31 mouse cellular contexts compared by ENCODE assay signal in genomic region chr2:84777706-84778105, GRCm38 (mm10). TPM values are rescaled to one million over a fixed set of nuclear protein-coding genes. Genes with fewer than 3 reads are reported as not detected.
DNase-seq lines count a peak whose midpoint lies in the region; ATAC-seq lines count a peak whose summit lies in the region.
"Had no signal": no experiment of that assay in that cellular context is flagged by ENCODE, and none has a peak within 500 bp of the region (broad histone marks: within the 10 kb centered on the region; RNA-seq: fewer than 3 reads in every experiment).

No protein-coding gene starts in this region.

- H3K4me2 ChIP-seq in hindbrain, embryonic 16.5 days (ENCODE audit: low read length) = no peak overlapping the region
- H3K4me2 ChIP-seq in hindbrain, embryonic 14.5 days (replicated peaks) = no peak overlapping the region
- H3K4me2 ChIP-seq in midbrain, embryonic 11.5 days = no peak overlapping the region
- no peak overlapping the region for H3K4me2 ChIP-seq in midbrain, embryonic 15.5 days
- H3K4me2 ChIP-seq: heart, embryonic 11.5 days; hindbrain, embryonic 13.5 days; limb, embryonic 12.5 days; liver, embryonic 15.5 days; neural tube, embryonic 12.5 days had no signal

- no peak for DNase-seq in hindbrain, embryonic 14.5 days (ENCODE audit: low spot score)
- no peak for DNase-seq in midbrain, embryonic 10.5 days (ENCODE audit: low spot score)
- DNase-seq in midbrain, embryonic 11.5 days (ENCODE audit: low spot score, missing footprints) = no peak
- DNase-seq in lung, postnatal 10 days = peak; percentile 23
- no peak for DNase-seq in testis, postnatal 10 days (ENCODE audit: low spot score)
- DNase-seq: adrenal gland, postnatal 36 days; B cell, adult 2 months; cerebellum, adult 2 months; cerebellum, postnatal 14 days; gastrocnemius, postnatal 25 days; heart, adult 11 months; heart, postnatal 36 days; kidney, adult 2 months; kidney, postnatal 36 days had no signal

- no peak overlapping the region for H3K9ac ChIP-seq in hindbrain, embryonic 16.5 days (ENCODE audit: low read depth, low read length)
- no peak overlapping the region for H3K9ac ChIP-seq in hindbrain, embryonic 14.5 days
- H3K9ac ChIP-seq in midbrain, embryonic 11.5 days (ENCODE audit: low read length) = no peak overlapping the region
- H3K9ac ChIP-seq in midbrain, embryonic 15.5 days = no peak overlapping the region
- H3K9ac ChIP-seq: hindbrain, embryonic 13.5 days; limb, embryonic 12.5 days; liver, embryonic 15.5 days; neural tube, embryonic 12.5 days had no signal

- WGBS in hindbrain, embryonic 16.5 days = 56% methylated on average over 3 of the region's 3 CpGs
- WGBS in hindbrain, embryonic 14.5 days = 49% methylated on average over 3 of the region's 3 CpGs
- 61% methylated on average over 3 of the region's 3 CpGs for WGBS in midbrain, embryonic 10.5 days
- WGBS in midbrain, embryonic 11.5 days = 64% methylated on average over 3 of the region's 3 CpGs
- 57% methylated on average over 3 of the region's 3 CpGs for WGBS in midbrain, embryonic 15.5 days

- H3K9me3 ChIP-seq in hindbrain, embryonic 16.5 days (ENCODE audit: control insufficient read depth, low read length) = no peaks in the 10 kb centered on the region
- H3K9me3 ChIP-seq in hindbrain, embryonic 14.5 days (ENCODE audit: control insufficient read depth, low read length) = no peaks in the 10 kb centered on the region
- no peaks in the 10 kb centered on the region for H3K9me3 ChIP-seq in midbrain, embryonic 10.5 days (replicated peaks)
- H3K9me3 ChIP-seq in midbrain, embryonic 11.5 days (ENCODE audit: control insufficient read depth, low read length) = no peaks in the 10 kb centered on the region
- H3K9me3 ChIP-seq in midbrain, embryonic 15.5 days = no peaks in the 10 kb centered on the region
- H3K9me3 ChIP-seq: hindbrain, embryonic 13.5 days; limb, embryonic 12.5 days; liver, embryonic 15.5 days; neural tube, embryonic 12.5 days had no signal

- peak; percentile 69; the same call in 1 of the 2 replicates for ATAC-seq in hindbrain, embryonic 16.5 days
- ATAC-seq in hindbrain, embryonic 14.5 days (ENCODE audit: low FRiP score) = no peak
- ATAC-seq in midbrain, embryonic 11.5 days (ENCODE audit: low FRiP score) = no peak
- peak; percentile 90 for ATAC-seq in midbrain, embryonic 15.5 days (replicated peaks)
- no peak for ATAC-seq in megakaryocyte, adult 5-6 weeks (ENCODE audit: poor library complexity, severe bottlenecking)

- no peaks in the 10 kb centered on the region for H3K27me3 ChIP-seq in hindbrain, embryonic 16.5 days (replicated peaks; ENCODE audit: control insufficient read depth, insufficient read depth, low read length)
- no peaks in the 10 kb centered on the region for H3K27me3 ChIP-seq in hindbrain, embryonic 14.5 days (ENCODE audit: control insufficient read depth, insufficient read depth, low read length)
- H3K27me3 ChIP-seq in midbrain, embryonic 10.5 days (ENCODE audit: low read depth, poor library complexity, severe bottlenecking) = 0 out of 2 replicates have a peak, but pooled peaks cover 4% of the 10 kb centered on the region
- no peaks in the 10 kb centered on the region for H3K27me3 ChIP-seq in midbrain, embryonic 11.5 days (ENCODE audit: control insufficient read depth, insufficient read depth, low read length)
- H3K27me3 ChIP-seq in midbrain, embryonic 15.5 days (replicated peaks) = no peaks in the 10 kb centered on the region
- H3K27me3 ChIP-seq: hindbrain, embryonic 13.5 days; limb, embryonic 12.5 days; neural tube, embryonic 12.5 days had no signal

- peaks cover 5% of the 10 kb centered on the region for H3K4me1 ChIP-seq in hindbrain, embryonic 16.5 days (ENCODE audit: control insufficient read depth, insufficient read depth, low read depth, low read length)
- peaks cover 8% of the 10 kb centered on the region for H3K4me1 ChIP-seq in hindbrain, embryonic 14.5 days (replicated peaks; ENCODE audit: control insufficient read depth, insufficient read depth, low read length)
- peaks cover 34% of the 10 kb centered on the region for H3K4me1 ChIP-seq in midbrain, embryonic 10.5 days
- peaks cover 9% of the 10 kb centered on the region for H3K4me1 ChIP-seq in midbrain, embryonic 11.5 days (ENCODE audit: control insufficient read depth, insufficient read depth, low read length)
- peaks cover 11% of the 10 kb centered on the region for H3K4me1 ChIP-seq in midbrain, embryonic 15.5 days
- H3K4me1 ChIP-seq: liver, embryonic 15.5 days had no signal

- no peaks in the 10 kb centered on the region for H3K36me3 ChIP-seq in hindbrain, embryonic 16.5 days (ENCODE audit: control insufficient read depth, insufficient read depth, low read length)
- no peaks in the 10 kb centered on the region for H3K36me3 ChIP-seq in hindbrain, embryonic 14.5 days (replicated peaks; ENCODE audit: control insufficient read depth, insufficient read depth)
- no peaks in the 10 kb centered on the region for H3K36me3 ChIP-seq in midbrain, embryonic 10.5 days
- no peaks in the 10 kb centered on the region for H3K36me3 ChIP-seq in midbrain, embryonic 11.5 days (ENCODE audit: control insufficient read depth, insufficient read depth, low read length)
- no peaks in the 10 kb centered on the region for H3K36me3 ChIP-seq in midbrain, embryonic 15.5 days (replicated peaks)
- H3K36me3 ChIP-seq: hindbrain, embryonic 13.5 days; limb, embryonic 12.5 days; liver, embryonic 15.5 days; neural tube, embryonic 12.5 days had no signal

- H3K27ac ChIP-seq in hindbrain, embryonic 16.5 days (ENCODE audit: low read depth, low read length) = peak overlapping the region; percentile 48
- no peak overlapping the region for H3K27ac ChIP-seq in hindbrain, embryonic 14.5 days
- peak overlapping the region; percentile 46 for H3K27ac ChIP-seq in midbrain, embryonic 10.5 days (replicated peaks)
- H3K27ac ChIP-seq in midbrain, embryonic 11.5 days (ENCODE audit: low read depth, low read length) = no peak overlapping the region
- H3K27ac ChIP-seq in midbrain, embryonic 15.5 days = peak overlapping the region; percentile 70
- H3K27ac ChIP-seq: hindbrain, embryonic 13.5 days; layer of hippocampus, adult 2 months; left cerebral cortex, adult 2 months; limb, embryonic 12.5 days; liver, embryonic 15.5 days; macrophage; neural tube, embryonic 12.5 days had no signal

- no peak overlapping the region for H3K4me3 ChIP-seq in hindbrain, embryonic 16.5 days (ENCODE audit: low read length)
- no peak overlapping the region for H3K4me3 ChIP-seq in hindbrain, embryonic 14.5 days (replicated peaks; ENCODE audit: low read length)
- H3K4me3 ChIP-seq in midbrain, embryonic 10.5 days = no peak overlapping the region
- H3K4me3 ChIP-seq in midbrain, embryonic 11.5 days (ENCODE audit: low read depth, low read length) = no peak overlapping the region
- no peak overlapping the region for H3K4me3 ChIP-seq in midbrain, embryonic 15.5 days
- H3K4me3 ChIP-seq: hindbrain, embryonic 13.5 days; layer of hippocampus, adult 2 months; left cerebral cortex, adult 2 months; limb, embryonic 12.5 days; liver, embryonic 15.5 days; neural tube, embryonic 12.5 days had no signal

RNA-seq across cellular contexts. Expression of gene Serping1, which starts 2.5 kb away (rescaled TPM):
- 40.8 and 42.3 TPM in 2 replicates for polyA plus RNA-seq in hindbrain, embryonic 16.5 days (2015; fragmentation: Nextera tagmentation; extraction: Ambion mirVana)
- 36.2 and 36.3 TPM in 2 replicates for polyA plus RNA-seq in hindbrain, embryonic 14.5 days (2014; fragmentation: Nextera tagmentation; extraction: Ambion mirVana)
- 27.6 and 35.8 TPM in 2 replicates for polyA plus RNA-seq in midbrain, embryonic 10.5 days (2016; fragmentation: Nextera tagmentation; extraction: Ambion mirVana)
- 37.0 and 39.2 TPM in 2 replicates for polyA plus RNA-seq in midbrain, embryonic 11.5 days (2014; fragmentation: Nextera tagmentation; extraction: Ambion mirVana)
- polyA plus RNA-seq in midbrain, embryonic 15.5 days (2015; fragmentation: Nextera tagmentation; extraction: Ambion mirVana) = 32.9 and 37.0 TPM in 2 replicates
- 1.5 and 2.1 TPM in 2 replicates for total RNA-seq in megakaryocyte, adult 5-6 weeks (2015)
- total RNA-seq in megakaryocyte, adult 5-6 weeks (2017) = 0.94 and 2.2 TPM in 2 replicates

RNA-seq across cellular contexts. Expression of gene Ube2l6, which starts 20.9 kb away (rescaled TPM):
- 26.1 and 27.8 TPM in 2 replicates for polyA plus RNA-seq in hindbrain, embryonic 16.5 days (2015; fragmentation: Nextera tagmentation; extraction: Ambion mirVana)
- polyA plus RNA-seq in hindbrain, embryonic 14.5 days (2014; fragmentation: Nextera tagmentation; extraction: Ambion mirVana) = 18.6 and 24.0 TPM in 2 replicates
- 33.0 and 34.5 TPM in 2 replicates for polyA plus RNA-seq in midbrain, embryonic 10.5 days (2016; fragmentation: Nextera tagmentation; extraction: Ambion mirVana)
- polyA plus RNA-seq in midbrain, embryonic 11.5 days (2014; fragmentation: Nextera tagmentation; extraction: Ambion mirVana) = 39.4 and 39.5 TPM in 2 replicates
- 21.6 and 25.7 TPM in 2 replicates for polyA plus RNA-seq in midbrain, embryonic 15.5 days (2015; fragmentation: Nextera tagmentation; extraction: Ambion mirVana)
- 23.7 and 27.7 TPM in 2 replicates for total RNA-seq in megakaryocyte, adult 5-6 weeks (2015)
- 25.2 and 31.5 TPM in 2 replicates for total RNA-seq in megakaryocyte, adult 5-6 weeks (2017)

RNA-seq across cellular contexts. Expression of gene Gm19426, which starts 34.3 kb away (rescaled TPM):
- 4.9 and 6.7 TPM in 2 replicates for polyA plus RNA-seq in hindbrain, embryonic 16.5 days (2015; fragmentation: Nextera tagmentation; extraction: Ambion mirVana)
- 2.9 and 3.4 TPM in 2 replicates for polyA plus RNA-seq in hindbrain, embryonic 14.5 days (2014; fragmentation: Nextera tagmentation; extraction: Ambion mirVana)
- polyA plus RNA-seq in midbrain, embryonic 10.5 days (2016; fragmentation: Nextera tagmentation; extraction: Ambion mirVana) = 9.0 and 10.8 TPM in 2 replicates
- 4.5 and 6.5 TPM in 2 replicates for polyA plus RNA-seq in midbrain, embryonic 11.5 days (2014; fragmentation: Nextera tagmentation; extraction: Ambion mirVana)
- polyA plus RNA-seq in midbrain, embryonic 15.5 days (2015; fragmentation: Nextera tagmentation; extraction: Ambion mirVana) = 3.6 and 4.6 TPM in 2 replicates
- total RNA-seq in megakaryocyte, adult 5-6 weeks (2015) = not detected in 2 replicates
- total RNA-seq in megakaryocyte, adult 5-6 weeks (2017) = not detected in 2 replicates
- polyA plus RNA-seq: macrophage had no signal

RNA-seq across cellular contexts. Expression of gene Ypel4, which starts 43.8 kb away (rescaled TPM):
- polyA plus RNA-seq in hindbrain, embryonic 16.5 days (2015; fragmentation: Nextera tagmentation; extraction: Ambion mirVana) = 16.9 and 19.9 TPM in 2 replicates
- polyA plus RNA-seq in hindbrain, embryonic 14.5 days (2014; fragmentation: Nextera tagmentation; extraction: Ambion mirVana) = 12.5 and 13.1 TPM in 2 replicates
- polyA plus RNA-seq in midbrain, embryonic 10.5 days (2016; fragmentation: Nextera tagmentation; extraction: Ambion mirVana) = 8.2 and 14.7 TPM in 2 replicates
- polyA plus RNA-seq in midbrain, embryonic 11.5 days (2014; fragmentation: Nextera tagmentation; extraction: Ambion mirVana) = 13.6 and 14.2 TPM in 2 replicates
- 27.5 and 28.0 TPM in 2 replicates for polyA plus RNA-seq in midbrain, embryonic 15.5 days (2015; fragmentation: Nextera tagmentation; extraction: Ambion mirVana)
- 0.16 and 0.82 TPM in 2 replicates for total RNA-seq in megakaryocyte, adult 5-6 weeks (2015)
- total RNA-seq in megakaryocyte, adult 5-6 weeks (2017) = 0.40 and 0.69 TPM in 2 replicates
- total RNA-seq: liver, adult 2 months had no signal
- polyA plus RNA-seq: macrophage had no signal

RNA-seq across cellular contexts. Expression of gene Smtnl1, which starts 44.7 kb away (rescaled TPM):
- polyA plus RNA-seq in hindbrain, embryonic 16.5 days (2015; fragmentation: Nextera tagmentation; extraction: Ambion mirVana) = not detected in 2 replicates
- polyA plus RNA-seq in hindbrain, embryonic 14.5 days (2014; fragmentation: Nextera tagmentation; extraction: Ambion mirVana) = not detected in 2 replicates
- 0.20 TPM in 1 of 2 replicates, not detected in the other for polyA plus RNA-seq in midbrain, embryonic 10.5 days (2016; fragmentation: Nextera tagmentation; extraction: Ambion mirVana)
- polyA plus RNA-seq in midbrain, embryonic 11.5 days (2014; fragmentation: Nextera tagmentation; extraction: Ambion mirVana) = 0.15 TPM in 1 of 2 replicates, not detected in the other
- polyA plus RNA-seq in midbrain, embryonic 15.5 days (2015; fragmentation: Nextera tagmentation; extraction: Ambion mirVana) = not detected in 2 replicates
- total RNA-seq in megakaryocyte, adult 5-6 weeks (2015) = not detected in 2 replicates
- total RNA-seq in megakaryocyte, adult 5-6 weeks (2017) = not detected in 2 replicates
- total RNA-seq: adrenal gland, postnatal 36 days; heart, postnatal 36 days; layer of hippocampus, adult 2 months; layer of hippocampus, postnatal 14 days; left cerebral cortex, adult 2 months; left cerebral cortex, postnatal 25 days had no signal
- polyA plus RNA-seq: cerebellum, adult 2 months; cortical plate, adult 2 months; frontal cortex, adult 2 months; hindbrain, embryonic 13.5 days; intestine, embryonic 14.5 days; liver, adult 2 months; macrophage; neural tube, embryonic 12.5 days had no signal

Comparison
In these comparisons a context has a peak if more than half of its experiments do, and no peak if none do; other contexts are left out.
1. ATAC-seq: peak in hindbrain, embryonic 16.5 days (single experiment) and midbrain, embryonic 15.5 days (single experiment); none in hindbrain, embryonic 14.5 days (single experiment), midbrain, embryonic 11.5 days (single experiment) and megakaryocyte, adult 5-6 weeks (single experiment).
2. H3K27ac ChIP-seq: peak in hindbrain, embryonic 16.5 days (single experiment), midbrain, embryonic 10.5 days (single experiment) and midbrain, embryonic 15.5 days (single experiment); none in hindbrain, embryonic 14.5 days (single experiment) and midbrain, embryonic 11.5 days (single experiment).